Mouse (Mus musculus) layer of hippocampus, adult 9-11 months (tissue): Measurements from ENCODE around the gene Dtnb.

Source experiments
- DNase-seq: peaks from one replicate; pipeline ENCODE4 v3.0.0; 2022

Dtnb gene

DNA sequence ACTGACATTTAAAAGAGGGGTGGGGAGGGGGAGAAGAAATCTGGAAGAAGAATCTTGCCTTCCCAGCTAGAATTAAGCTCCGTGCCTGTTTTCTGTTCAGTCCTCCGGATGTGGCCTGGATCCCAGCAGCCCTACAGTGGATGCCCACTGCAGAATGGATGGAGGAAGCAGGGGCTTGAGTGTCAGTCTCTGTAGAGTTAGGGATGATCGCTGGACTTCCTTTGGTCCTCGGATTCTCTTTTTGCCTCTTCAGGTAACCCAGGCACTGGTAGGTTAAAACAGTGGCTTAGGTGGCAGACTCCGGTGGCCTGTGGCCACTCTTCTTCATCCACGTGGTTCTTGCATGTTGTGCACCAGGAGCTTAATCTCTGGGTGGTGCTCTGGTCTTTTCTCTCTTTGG lies 1.2 kb downstream of the Dtnb start:
- DNase-seq = no peak

DNA sequence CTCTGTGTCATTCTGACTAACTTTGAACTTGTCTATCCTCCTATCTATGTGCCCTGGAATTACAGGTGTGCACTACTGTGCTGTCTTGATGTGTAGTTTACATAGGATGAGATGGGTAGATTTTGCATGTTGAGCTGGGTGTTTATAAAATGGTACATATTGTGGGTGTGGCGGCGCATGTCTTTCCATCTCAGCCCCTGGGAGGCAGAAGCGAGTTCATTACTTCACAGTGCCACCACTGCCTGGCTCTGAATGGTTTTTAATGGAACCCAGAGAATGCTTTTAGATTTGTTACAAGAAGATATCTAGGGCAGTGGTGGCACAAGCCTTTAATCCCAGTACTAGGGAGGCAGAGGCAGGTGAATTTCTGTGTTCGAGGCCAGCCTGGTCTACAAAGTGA lies 2.5 kb downstream of the Dtnb start:
- no peak for DNase-seq

DNA sequence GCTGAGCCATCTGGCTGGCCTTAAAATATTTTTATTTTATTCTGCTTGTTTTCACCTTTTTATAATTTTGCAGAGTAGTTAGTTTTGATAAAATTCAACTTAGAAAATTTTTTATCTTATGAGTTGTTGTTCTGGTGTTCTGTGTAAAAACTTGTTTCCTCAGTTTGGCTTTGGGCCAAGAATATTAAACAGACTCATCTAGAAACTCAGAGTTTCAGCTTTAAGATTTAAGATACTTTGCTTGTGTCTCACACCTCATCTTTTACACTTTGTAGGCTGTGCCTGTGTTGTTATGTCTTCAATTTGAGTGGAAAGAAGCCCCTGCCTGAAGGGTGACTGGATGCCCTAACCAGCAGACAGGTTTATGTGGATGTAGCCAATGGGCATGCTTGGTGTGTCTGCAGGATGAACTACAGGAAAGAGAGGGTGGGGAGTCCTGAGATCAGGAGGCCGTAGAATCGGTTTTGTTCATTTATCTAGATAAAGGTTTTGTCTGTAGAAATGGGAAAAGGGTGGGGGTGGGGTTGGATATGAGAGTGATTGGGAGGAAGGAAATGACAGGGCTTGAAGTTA lies 7.9 kb downstream of the Dtnb start:
- no peak for DNase-seq

DNA sequence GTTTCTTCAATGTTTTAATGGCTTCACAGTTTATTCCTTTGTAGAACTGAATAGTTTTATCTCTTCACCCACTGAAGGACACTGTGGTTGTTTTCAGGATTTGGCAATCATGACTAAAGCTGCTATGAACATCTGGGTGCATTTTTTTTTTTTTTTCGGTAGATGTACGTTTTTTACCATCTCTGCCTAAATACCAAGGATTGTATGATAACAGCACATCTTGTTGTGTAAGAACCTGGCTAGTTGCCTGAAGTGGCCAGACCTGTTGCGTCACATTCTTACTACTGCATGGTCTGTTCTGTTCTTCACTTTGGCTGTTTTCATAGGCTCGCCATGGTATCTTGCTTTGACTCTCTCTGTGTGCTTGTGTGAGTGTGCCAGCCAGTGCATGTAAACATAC lies 10.4 kb downstream of the Dtnb start:
- DNase-seq = no peak

DNA sequence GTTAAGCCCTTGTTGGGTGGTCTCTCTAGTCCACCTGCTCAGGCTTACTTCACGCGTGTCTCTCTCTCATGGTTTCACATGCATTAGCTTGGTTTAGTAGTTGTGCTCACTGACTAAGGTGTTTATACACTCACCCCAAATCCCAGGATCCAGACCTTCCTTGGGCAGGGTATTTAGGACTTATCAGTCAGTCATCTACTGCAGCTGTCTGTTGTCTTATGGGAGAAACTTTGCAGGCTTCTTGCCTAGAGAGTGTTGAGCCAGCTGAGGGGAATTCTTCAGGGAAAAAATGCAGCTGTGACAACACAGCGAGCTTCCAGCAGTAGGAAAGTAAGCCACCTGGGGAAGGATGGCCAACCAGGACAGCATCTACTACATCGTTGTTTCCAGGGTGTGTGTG lies 13.3 kb downstream of the Dtnb start:
- DNase-seq = no peak

DNA sequence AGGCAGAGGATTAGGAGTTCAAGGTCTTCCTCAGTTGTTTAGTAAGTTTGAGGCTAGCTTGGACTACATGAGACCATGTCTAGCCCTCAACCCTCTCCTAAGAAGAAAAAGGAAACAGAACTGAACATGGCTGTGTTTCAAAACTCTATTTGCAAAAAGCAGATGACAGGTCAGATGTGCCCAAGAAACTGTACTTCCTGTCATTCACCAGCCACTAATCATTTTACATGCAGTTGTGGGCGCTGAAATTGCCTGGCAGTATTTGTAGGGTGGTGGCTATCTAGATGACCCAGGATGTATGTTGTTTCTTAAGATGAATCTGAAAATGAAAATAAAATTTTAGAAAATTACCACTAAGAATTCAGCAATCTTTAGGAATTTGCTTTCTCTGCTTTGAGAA lies 14.8 kb downstream of the Dtnb start:
- no peak for DNase-seq

DNA sequence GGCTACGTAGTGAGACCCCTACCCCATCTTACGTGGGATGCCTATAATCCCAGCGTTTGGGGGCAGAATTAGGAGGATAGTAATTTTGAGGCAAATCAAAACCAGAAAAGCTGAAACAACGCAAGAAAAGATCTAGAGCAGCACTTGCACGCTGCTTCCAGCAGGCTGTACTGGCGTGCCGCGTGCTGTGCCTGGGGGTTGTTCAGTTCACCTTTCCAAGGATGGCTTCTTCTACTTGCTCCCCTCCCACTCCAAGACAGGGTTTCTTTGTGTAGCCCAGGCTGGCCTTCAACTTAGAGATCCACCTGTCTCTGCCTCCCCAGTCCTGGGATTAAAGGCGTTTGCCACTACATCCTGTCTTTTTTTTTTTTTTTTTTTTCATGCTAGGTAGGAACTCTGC lies 17.9 kb downstream of the Dtnb start:
- no peak for DNase-seq

DNA sequence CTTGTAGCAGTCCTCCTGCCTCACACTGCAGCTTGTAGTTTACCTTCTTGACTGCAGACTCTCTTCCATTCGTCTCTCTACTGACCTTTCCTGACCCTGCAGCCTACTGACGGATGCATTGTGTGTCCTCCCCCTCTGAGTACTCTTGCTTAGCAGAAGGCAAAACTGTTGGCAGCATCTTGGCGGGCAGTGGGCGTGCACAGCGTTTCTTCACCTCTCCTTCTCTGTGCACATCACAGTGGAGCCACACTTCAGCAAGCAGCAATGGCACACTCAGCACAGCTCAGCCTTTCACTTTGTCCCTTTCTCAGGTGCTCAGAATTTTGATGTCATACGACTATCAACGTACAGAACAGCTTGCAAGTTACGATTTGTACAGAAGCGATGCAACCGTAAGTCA lies 19.4 kb downstream of the Dtnb start:
- DNase-seq = no peak

DNA sequence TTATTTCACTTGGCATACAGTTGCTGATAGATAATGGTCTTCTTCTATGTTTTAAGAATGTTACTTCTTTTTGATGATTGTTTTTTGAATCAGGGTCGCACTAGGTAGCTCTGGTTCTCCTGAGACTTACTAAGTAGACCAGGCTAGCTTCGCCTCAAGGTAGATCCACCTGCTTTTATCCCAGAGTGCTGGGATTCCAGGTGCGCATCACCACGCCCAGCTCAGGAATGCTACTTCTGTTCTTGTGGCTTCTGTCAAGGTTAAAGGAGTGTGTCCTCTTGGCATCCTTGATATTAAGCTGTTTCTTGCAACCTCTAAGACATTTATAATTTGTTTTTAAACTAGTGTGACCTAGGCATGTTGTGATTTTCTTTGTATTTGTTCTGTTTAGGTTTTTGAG lies 30.6 kb downstream of the Dtnb start:
- DNase-seq = no peak

DNA sequence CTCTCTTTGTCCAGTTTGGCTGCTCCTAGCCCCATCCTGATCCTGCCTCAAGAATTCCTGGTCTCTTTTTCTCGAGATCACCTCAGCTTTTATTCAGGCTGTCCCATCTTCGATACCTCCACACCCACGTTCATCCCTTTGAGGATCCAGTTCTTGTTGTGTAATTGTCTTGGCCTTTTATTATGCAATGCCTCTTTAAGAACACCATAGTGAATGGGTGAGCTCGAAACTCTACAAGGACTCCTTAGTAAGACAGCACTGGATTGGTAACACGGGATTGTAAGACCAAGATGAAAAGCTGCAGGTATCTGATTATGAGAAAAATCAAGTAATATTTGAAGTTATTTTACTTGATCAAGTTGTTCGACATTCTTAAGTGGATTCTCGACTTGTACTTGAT lies 34.0 kb downstream of the Dtnb start:
- no peak for DNase-seq

DNA sequence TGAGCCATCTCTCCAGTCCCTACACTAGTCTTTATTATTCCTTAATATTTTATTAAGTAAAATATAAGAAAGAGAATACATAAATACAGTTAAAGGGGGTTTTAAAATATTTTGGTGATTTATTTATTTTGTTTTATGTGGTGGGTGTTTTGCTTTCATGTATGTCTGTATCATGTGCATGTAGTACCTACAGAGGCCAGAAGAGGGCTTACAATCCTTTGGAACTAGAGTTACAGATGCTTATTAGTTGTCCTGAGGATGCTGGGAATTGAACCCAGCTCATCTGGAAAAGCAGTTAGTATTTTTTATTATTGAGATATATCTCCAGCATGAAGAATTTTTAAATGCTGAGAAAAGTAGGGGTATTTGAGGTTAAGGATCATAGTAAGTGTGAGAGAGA lies 37.6 kb downstream of the Dtnb start:
- no peak for DNase-seq

DNA sequence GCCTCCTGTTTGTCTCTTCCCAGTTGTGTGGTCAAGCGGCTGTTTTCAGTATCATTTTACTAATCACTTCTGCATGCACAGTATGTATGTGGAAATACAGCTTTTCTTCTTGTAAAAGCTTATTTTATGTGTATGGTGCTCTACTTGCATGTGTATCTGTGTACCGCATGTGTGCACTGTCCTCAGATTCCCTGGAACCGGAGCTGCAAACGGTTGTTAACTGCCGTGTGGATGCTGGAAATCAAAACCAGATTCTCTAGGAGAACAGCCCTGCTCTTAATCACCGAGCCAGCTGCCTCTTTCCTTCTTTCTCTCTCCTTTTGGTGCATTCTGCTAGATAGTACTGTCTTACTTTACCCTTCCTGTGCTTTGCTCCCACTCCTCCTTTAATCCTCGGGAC lies 39.7 kb downstream of the Dtnb start:
- DNase-seq = no peak

DNA sequence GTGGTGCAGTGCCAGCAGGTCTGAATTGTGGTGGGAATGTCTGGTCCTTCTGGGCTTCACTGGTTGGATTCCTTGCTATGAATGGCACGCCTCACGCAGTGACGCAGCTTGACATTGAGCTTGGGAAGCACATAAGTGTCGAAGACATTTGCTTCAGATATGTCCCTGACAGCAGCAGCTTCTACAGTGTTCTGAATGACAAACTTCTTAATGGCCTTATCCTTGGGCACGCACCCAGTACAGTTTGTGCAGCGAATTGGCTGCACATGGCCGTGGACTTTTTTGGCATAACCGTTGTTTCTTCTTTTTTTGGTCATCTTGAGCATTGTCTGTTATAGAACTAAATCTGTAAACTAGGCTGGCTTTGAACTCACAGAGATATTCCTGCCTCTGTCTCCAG lies 42.9 kb downstream of the Dtnb start:
- no peak for DNase-seq

DNA sequence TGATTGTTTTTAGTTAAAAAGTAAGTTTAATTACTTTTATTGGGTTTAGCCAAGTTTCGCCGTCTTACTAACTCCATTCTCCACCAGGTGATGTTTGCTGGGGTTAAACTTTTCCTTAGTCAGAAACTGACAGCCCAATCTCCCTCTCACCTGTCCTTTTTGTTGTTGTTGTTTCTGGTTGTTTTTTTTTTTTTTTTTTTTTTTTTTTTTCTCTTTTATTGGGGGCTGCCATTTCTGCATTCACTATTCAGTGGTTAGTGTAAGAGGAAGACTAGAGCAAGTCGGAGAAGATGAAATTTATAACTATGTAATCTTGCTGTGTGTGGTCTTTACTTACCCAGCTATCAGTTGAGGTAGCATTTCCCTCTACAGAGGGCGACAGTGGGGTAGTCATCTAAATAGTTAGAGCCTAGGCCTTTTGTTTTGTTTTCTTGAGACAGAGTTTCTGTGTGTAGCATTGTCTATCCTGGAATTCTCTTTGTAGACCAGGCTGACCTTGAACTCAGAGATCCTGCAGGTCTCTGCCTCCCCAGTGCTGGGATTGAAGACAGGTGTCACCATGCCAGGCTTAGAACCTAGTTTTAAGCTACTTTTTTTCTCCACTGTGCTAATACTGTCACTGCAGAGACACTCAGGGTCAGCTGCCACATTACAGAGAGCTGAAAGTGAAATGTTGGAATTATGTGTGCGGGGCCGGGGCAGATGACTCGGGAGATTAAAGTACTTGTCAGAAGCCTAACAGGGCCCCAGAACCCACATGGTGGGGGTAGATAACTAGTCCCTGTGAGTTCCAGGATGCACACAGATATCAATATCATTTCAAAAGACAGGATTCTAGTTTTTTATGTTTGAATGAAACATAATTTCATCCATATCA lies 46.2 kb downstream of the Dtnb start:
- no peak for DNase-seq

DNA sequence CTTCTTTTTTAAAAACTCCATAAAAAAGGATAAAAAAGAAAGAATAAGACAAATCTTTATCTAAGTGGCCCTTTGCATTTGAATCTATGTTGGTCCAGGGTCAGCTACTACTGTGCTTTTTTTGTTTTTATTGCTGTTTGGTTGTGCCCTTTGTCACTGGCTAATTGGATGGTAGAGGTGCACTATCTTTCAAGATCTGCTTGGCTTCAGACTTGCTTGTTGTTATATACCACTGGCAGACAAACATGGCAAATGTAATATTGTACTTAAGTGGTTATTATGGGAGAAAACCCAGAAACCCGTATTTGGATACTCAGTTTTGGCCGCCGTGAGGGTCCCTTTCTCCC lies 46.8 kb downstream of the Dtnb start:
- DNase-seq = no peak

DNA sequence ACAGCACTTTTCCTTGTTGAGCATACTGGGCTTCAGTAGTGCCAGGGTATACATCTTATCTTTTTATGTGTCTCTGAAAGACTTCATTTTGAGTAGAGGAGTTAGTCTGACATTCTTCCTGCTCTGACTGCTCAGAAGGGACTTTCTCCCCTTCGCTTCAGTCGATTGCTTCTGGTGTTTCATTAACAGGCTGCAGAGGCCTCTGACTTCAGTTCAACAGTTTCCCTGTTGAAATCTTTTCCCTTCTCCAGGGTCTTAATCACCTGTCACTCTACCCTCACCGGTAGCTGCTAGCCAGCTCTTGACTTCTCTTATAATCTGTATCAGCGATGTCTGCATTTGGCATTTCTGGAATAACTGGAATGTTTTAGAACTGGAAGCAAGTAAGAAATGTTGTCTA lies 54.7 kb downstream of the Dtnb start:
- DNase-seq = no peak

DNA sequence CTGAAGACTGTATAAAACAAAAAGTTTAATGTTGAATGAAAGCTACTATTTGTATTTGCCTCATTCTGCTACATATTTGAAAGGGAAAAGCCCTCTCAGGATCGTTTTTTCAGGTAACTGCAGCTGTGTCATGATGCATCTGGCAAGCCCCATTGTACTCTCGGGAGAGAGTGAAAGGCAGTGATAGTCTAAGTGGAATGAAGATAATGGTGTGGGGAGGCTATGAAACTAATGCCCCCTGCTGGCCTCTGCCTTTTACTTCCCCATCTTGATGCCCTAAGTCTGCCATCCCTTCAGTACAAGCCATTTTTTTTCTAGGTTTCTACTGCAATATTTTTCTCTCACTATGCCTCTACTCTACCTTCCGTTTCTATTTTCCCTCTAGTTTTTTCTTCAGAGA lies 69.8 kb downstream of the Dtnb start:
- no peak for DNase-seq

DNA sequence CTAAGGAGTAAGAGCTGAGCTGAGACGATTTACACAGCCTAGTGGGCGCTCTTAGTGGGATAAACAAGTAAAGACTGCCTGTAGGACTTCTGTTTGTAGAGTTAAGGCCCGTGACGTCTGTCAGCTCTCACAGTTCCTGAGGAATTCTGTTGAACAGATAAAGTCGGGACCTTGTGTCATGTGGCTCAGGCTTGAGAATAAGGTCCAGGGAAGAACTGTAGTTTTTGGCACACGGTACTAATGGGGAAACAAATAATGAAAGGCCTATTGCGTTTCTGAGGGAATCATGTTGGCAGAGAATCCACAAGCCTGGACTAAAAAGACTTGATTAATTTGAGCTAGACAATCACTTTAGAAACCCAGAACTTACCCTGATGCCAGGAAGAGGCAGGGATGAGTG lies 84.6 kb downstream of the Dtnb start:
- no peak for DNase-seq

DNA sequence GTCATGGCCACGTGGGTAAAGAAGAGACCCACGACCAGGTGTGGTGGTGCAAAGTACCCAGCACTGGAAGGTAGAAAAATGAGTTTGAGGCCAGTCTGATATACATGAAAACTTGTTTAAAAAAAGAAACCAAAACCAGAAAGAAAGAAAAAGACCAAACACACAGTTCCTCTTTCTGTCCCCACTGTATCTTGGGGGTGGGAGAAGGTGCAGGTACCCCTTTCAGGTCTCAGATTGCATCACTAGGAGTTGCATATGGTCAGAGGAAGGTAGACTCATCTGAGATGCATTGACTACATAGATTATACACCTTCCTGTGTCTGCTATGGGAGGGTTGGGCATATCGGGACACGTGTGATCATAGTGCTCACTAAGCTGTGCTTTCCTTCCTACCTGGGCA lies 85.1 kb downstream of the Dtnb start:
- DNase-seq = no peak

DNA sequence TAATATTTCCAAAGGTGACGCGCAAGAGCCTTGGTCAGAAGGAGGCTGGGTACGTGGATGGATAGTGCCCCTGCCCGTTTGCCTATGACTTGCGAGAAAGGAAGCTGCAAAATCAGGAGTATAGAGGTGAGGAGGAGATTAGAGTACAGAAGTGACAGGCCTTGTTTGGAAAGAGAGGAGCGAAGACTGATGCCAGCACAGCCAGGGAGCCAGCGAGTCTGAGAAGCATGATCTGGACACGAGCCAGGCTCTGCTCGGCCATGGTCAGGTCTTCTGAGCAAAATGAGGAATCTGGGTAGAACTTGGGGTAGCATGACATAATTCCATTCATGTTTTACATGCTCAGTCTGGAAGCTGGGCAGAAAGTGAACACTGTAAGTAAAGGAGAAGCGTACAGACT lies 85.6 kb downstream of the Dtnb start:
- no peak for DNase-seq

DNA sequence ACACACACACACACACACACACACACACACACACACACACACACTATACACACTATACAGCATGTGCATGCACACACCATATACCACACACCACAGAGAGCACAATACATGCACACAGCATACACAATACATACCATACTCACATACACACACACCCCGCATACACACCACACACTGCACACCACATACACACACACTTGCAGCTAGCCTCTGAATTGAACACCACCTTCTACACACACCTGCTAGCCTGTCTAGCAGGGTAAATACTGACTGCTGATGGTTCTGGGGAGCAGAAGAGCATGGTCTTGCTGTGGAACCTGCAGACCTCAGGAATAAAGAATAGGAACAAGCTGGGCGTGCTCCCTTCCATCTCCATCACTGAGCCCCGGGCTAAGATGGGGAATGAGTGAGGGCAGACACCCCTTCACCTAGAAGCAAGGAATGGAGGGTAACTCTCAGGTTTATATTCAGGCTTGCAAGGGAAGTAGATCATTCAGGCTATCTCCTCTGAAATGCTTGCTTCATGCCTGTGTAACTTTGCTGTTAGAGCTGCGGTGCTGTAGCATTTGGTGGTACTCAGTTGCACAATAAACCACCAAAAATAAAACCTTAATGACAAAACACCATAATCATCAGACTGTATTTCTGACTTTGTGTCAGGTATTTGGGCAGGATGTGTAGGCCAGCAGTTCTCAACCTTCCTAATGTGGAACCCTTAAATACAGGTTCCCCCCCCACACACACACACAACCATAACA lies 87.6 kb downstream of the Dtnb start:
- no peak for DNase-seq

DNA sequence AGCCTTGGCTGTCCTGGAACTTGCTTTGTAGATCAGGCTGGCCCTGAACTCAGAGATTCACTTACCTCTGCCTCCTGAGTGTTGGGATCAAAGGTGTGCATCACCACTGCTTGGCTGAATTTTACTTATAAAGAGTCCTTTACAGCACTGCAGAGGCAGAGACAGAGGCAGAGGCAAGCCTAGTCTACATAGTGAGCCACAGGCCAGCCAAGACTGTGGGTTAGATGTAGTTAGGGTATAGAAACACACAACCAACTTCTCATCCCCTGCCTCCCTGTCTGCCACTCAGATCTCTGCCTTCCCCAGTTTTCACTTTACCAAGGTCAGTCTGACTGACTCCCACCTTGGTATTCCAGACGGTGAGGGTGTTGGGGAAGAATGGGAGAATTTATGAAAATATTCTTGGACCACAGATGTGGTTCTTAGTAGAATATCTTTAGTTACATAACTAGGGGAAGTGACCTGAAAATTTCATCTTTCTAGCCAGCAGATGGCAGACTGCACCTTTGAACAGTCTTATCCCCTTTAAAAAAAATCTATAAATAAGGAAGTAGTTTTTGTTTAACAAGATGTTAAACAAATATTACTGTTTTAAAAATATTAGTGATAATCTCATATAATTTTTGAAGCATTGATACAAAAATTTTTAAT lies 88.9 kb downstream of the Dtnb start:
- DNase-seq = no peak

DNA sequence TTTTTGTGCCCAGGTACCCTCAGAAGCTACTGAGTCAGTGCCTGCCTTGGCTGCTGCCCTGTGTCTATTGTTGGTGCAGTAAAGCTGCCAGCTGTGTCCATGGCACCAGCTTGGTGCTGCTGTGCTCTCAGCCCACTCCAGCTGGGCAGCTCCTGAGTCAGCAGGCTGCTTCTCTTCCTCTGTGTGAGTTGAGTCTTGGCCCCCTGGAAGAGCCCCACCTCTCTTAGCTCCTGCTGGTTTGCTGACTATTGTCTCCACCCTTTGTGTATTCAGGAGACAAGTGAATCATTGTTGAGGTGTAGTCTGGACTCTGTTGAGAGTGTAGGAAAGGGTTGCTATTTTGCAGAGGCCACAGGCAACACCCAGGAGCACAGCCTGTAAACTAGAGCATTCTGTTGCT lies 90.5 kb downstream of the Dtnb start:
- DNase-seq = peak; percentile 60

DNA sequence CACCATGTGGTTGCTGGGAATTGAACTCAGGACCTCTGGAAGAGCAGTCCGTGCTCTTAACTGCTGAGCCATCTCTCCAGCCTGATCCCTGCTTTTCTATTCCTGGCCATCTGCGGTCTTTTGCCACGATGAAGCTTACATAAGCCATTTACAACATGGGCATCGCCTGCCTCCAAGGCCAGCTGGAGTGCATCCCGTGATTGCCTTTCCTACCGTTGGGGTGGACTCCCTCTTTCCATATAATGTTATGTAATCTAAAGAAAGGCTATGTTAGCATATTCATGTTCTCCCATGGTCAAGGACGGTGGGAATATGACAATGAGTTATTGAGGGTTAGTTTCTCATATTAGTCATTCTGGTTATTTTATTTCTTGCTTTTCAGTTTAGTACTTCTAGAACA lies 91.2 kb downstream of the Dtnb start:
- no peak for DNase-seq
